In genomic region chr11:69966006-69966859, GRCm38 (mm10) we compare ENCODE assay signal across 8 mouse cellular contexts. TPM values are rescaled to one million over a fixed set of nuclear protein-coding genes. Genes with fewer than 3 reads are reported as not detected.
DNase-seq lines count a peak whose midpoint lies in the region; ATAC-seq and TF ChIP-seq lines count a peak whose summit lies in the region.

No protein-coding gene starts in this region.

- no peak for ATAC-seq in forebrain, embryonic 15.5 days (replicated peaks)
- ATAC-seq in lung, postnatal 0 days = peak; percentile 63

- H3K9me3 ChIP-seq in forebrain, embryonic 15.5 days = no peaks in the 10 kb centered on the region
- H3K9me3 ChIP-seq in lung, postnatal 0 days (ENCODE audit: low read length) = no peaks in the 10 kb centered on the region

- H3K27ac ChIP-seq in left cerebral cortex, adult 2 months = no peak overlapping the region
- no peak overlapping the region for H3K27ac ChIP-seq in forebrain, embryonic 15.5 days (replicated peaks)
- H3K27ac ChIP-seq in kidney, adult 2 months (ENCODE audit: insufficient read depth, low read depth, low read length) = peak overlapping the region; percentile 67; the same call in 1 of the 2 replicates
- H3K27ac ChIP-seq in lung, postnatal 0 days (ENCODE audit: low read length) = peak overlapping the region; percentile 87

- peak overlapping the region; percentile 36 for H3K4me2 ChIP-seq in forebrain, embryonic 15.5 days (replicated peaks)
- peak overlapping the region; percentile 64 for H3K4me2 ChIP-seq in lung, postnatal 0 days (replicated peaks; ENCODE audit: low read depth, low read length)

- peak overlapping the region; percentile 5; the same call in 1 of the 2 replicates for H3K9ac ChIP-seq in forebrain, embryonic 15.5 days (replicated peaks)
- H3K9ac ChIP-seq in lung, postnatal 0 days (replicated peaks; ENCODE audit: low read depth) = peak overlapping the region; percentile 50

- TF ChIP-seq EP300 in lung, postnatal 0 days (IDR thresholded peaks at IDR 0.05) = no peak

- H3K4me1 ChIP-seq in forebrain, embryonic 15.5 days = peaks cover 14% of the 10 kb centered on the region
- H3K4me1 ChIP-seq in kidney, adult 2 months (ENCODE audit: control insufficient read depth, insufficient read depth, low read length) = peaks cover 3% of the 10 kb centered on the region; the same call in 1 of the 2 replicates
- H3K4me1 ChIP-seq in lung, postnatal 0 days (ENCODE audit: insufficient read depth, low read depth, low read length) = no peaks in the 10 kb centered on the region

- peaks cover 57% of the 10 kb centered on the region for H3K27me3 ChIP-seq in forebrain, embryonic 15.5 days
- H3K27me3 ChIP-seq in kidney, adult 2 months (replicated peaks; ENCODE audit: control insufficient read depth, insufficient read depth, low read length) = peaks cover 1% of the 10 kb centered on the region; the same call in 1 of the 2 replicates
- H3K27me3 ChIP-seq in lung, postnatal 0 days (replicated peaks; ENCODE audit: insufficient read depth, low read length) = peaks cover 16% of the 10 kb centered on the region
- no peaks in the 10 kb centered on the region; the same call in 1 of the 2 replicates for H3K27me3 ChIP-seq in splenic B cell, adult 2 months (ENCODE audit: control insufficient read depth, insufficient read depth, low read length, poor library complexity, severe bottlenecking)

- intact Hi-C loops in left cerebral cortex, adult 2 months (cut with DNase I) = no loop called here
- intact Hi-C loops in left cerebral cortex, postnatal 25 days (cut with DNase I) = no loop called here

- TF ChIP-seq CTCF in left cerebral cortex, adult 2 months (IDR thresholded peaks at IDR 0.05) = no peak
- TF ChIP-seq CTCF in kidney, adult 2 months (conservative IDR thresholded peaks at IDR 0.05; ENCODE audit: insufficient read depth, insufficient read length, low read depth, low read length) = no peak
- TF ChIP-seq CTCF in lung, postnatal 0 days (IDR thresholded peaks at IDR 0.05) = no peak

- no peak for TF ChIP-seq POLR2A in kidney, adult 2 months (IDR thresholded peaks at IDR 0.05; ENCODE audit: low read depth, low read length)

- no peak for DNase-seq in left cerebral cortex, adult 2 months (ENCODE audit: extremely low spot score in 1 of 2, low spot score in 2 of 2)
- no peak for DNase-seq in left cerebral cortex, postnatal 25 days (ENCODE audit: low spot score in 2 of 2)
- DNase-seq in kidney, adult 2 months = peak; percentile 37
- DNase-seq in lung, postnatal 0 days (ENCODE audit: low spot score) = peak; percentile 77
- DNase-seq in splenic B cell, adult 2 months (ENCODE audit: low read depth, low spot score) = peak; percentile 32
- no peak for DNase-seq in right cerebral cortex, postnatal 36 days (ENCODE audit: low spot score in 2 of 2)
- no peak for DNase-seq in spleen, postnatal 14 days (ENCODE audit: low spot score in 2 of 2)

- peaks cover 28% of the 10 kb centered on the region for H3K36me3 ChIP-seq in forebrain, embryonic 15.5 days
- H3K36me3 ChIP-seq in kidney, adult 2 months (ENCODE audit: control insufficient read depth, insufficient read depth, low read length) = no peaks in the 10 kb centered on the region
- peaks cover 11% of the 10 kb centered on the region for H3K36me3 ChIP-seq in lung, postnatal 0 days (ENCODE audit: insufficient read depth, low read length)
- H3K36me3 ChIP-seq in splenic B cell, adult 2 months (ENCODE audit: control insufficient read depth, insufficient read depth, low read length, poor library complexity, severe bottlenecking) = no peaks in the 10 kb centered on the region; the same call in 1 of the 2 replicates

- H3K4me3 ChIP-seq in left cerebral cortex, adult 2 months = peak overlapping the region; percentile 16; the same call in 1 of the 2 replicates
- H3K4me3 ChIP-seq in forebrain, embryonic 15.5 days = peak overlapping the region; percentile 26
- peak overlapping the region; percentile 70 for H3K4me3 ChIP-seq in kidney, adult 2 months (ENCODE audit: insufficient read depth, low read depth, low read length)
- peak overlapping the region; percentile 49 for H3K4me3 ChIP-seq in lung, postnatal 0 days (ENCODE audit: low read depth, low read length)

- under 1% methylated on average over 59 of the region's 59 CpGs for WGBS in forebrain, embryonic 15.5 days
- 5% methylated on average over 59 of the region's 59 CpGs for WGBS in kidney, adult 2 months
- WGBS in lung, postnatal 0 days = 3% methylated on average over 58 of the region's 59 CpGs

RNA-seq across cellular contexts. Expression of gene Cldn7, which starts 1.7 kb away (rescaled TPM):
- not detected for total RNA-seq in left cerebral cortex, adult 2 months (2021)
- total RNA-seq in left cerebral cortex, postnatal 25 days (2021) = not detected
- polyA plus RNA-seq in forebrain, embryonic 15.5 days (2015; fragmentation: Nextera tagmentation; extraction: Ambion mirVana) = 0.28 and 0.56 TPM in 2 replicates
- polyA plus RNA-seq in kidney, adult 2 months (2012; rRNA removed) = 39.2 and 40.0 TPM in 2 replicates
- 212 and 230 TPM in 2 replicates for polyA plus RNA-seq in lung, postnatal 0 days (2015; fragmentation: Nextera tagmentation; extraction: Ambion mirVana)

RNA-seq across cellular contexts. Expression of gene Ctdnep1, which starts 14.7 kb away (rescaled TPM):
- total RNA-seq in left cerebral cortex, adult 2 months (2021) = 100 to 1,000 TPM; 116 to 124 TPM
- total RNA-seq in left cerebral cortex, postnatal 25 days (2021) = 100 to 1,000 TPM; 117 to 129 TPM
- polyA plus RNA-seq in forebrain, embryonic 15.5 days (2015; fragmentation: Nextera tagmentation; extraction: Ambion mirVana) = 18.4 and 20.8 TPM in 2 replicates
- 84.4 and 104 TPM in 2 replicates for polyA plus RNA-seq in kidney, adult 2 months (2012; rRNA removed)
- 23.7 and 24.7 TPM in 2 replicates for polyA plus RNA-seq in lung, postnatal 0 days (2015; fragmentation: Nextera tagmentation; extraction: Ambion mirVana)

RNA-seq across cellular contexts. Expression of gene Elp5, which starts 16.1 kb away (rescaled TPM):
- 10 to 100 TPM; 90.9 to 93.8 TPM for total RNA-seq in left cerebral cortex, adult 2 months (2021)
- total RNA-seq in left cerebral cortex, postnatal 25 days (2021) = 100 to 1,000 TPM; 106 to 109 TPM
- polyA plus RNA-seq in forebrain, embryonic 15.5 days (2015; fragmentation: Nextera tagmentation; extraction: Ambion mirVana) = 170 and 171 TPM in 2 replicates
- 66.3 and 68.4 TPM in 2 replicates for polyA plus RNA-seq in kidney, adult 2 months (2012; rRNA removed)
- 65.9 and 72.1 TPM in 2 replicates for polyA plus RNA-seq in lung, postnatal 0 days (2015; fragmentation: Nextera tagmentation; extraction: Ambion mirVana)

RNA-seq across cellular contexts. Expression of gene Slc2a4, which starts 18.2 kb away (rescaled TPM):
- 1 to 10 TPM; 2.3 to 4.1 TPM for total RNA-seq in left cerebral cortex, adult 2 months (2021)
- 1 to 10 TPM; 2.3 to 3.5 TPM for total RNA-seq in left cerebral cortex, postnatal 25 days (2021)
- polyA plus RNA-seq in forebrain, embryonic 15.5 days (2015; fragmentation: Nextera tagmentation; extraction: Ambion mirVana) = 6.4 and 7.5 TPM in 2 replicates
- 74.2 and 78.6 TPM in 2 replicates for polyA plus RNA-seq in kidney, adult 2 months (2012; rRNA removed)
- 3.7 and 4.3 TPM in 2 replicates for polyA plus RNA-seq in lung, postnatal 0 days (2015; fragmentation: Nextera tagmentation; extraction: Ambion mirVana)

RNA-seq across cellular contexts. Expression of gene Gabarap, which starts 24.7 kb away (rescaled TPM):
- 100 to 1,000 TPM; 209 to 215 TPM for total RNA-seq in left cerebral cortex, adult 2 months (2021)
- total RNA-seq in left cerebral cortex, postnatal 25 days (2021) = 100 to 1,000 TPM; 217 to 218 TPM
- 610 and 626 TPM in 2 replicates for polyA plus RNA-seq in forebrain, embryonic 15.5 days (2015; fragmentation: Nextera tagmentation; extraction: Ambion mirVana)
- 746 and 1,018 TPM in 2 replicates for polyA plus RNA-seq in kidney, adult 2 months (2012; rRNA removed)
- polyA plus RNA-seq in lung, postnatal 0 days (2015; fragmentation: Nextera tagmentation; extraction: Ambion mirVana) = 624 and 645 TPM in 2 replicates

Comparison
In these comparisons a context has a peak if more than half of its experiments do, and no peak if none do; other contexts are left out.
1. DNase-seq: peak in kidney, adult 2 months (single experiment), lung, postnatal 0 days (single experiment) and splenic B cell, adult 2 months (single experiment); none in left cerebral cortex, adult 2 months (0 of 2), left cerebral cortex, postnatal 25 days (0 of 2), right cerebral cortex, postnatal 36 days (0 of 2) and spleen, postnatal 14 days (0 of 2).
2. H3K27ac ChIP-seq: peak in kidney, adult 2 months (single experiment) and lung, postnatal 0 days (single experiment); none in left cerebral cortex, adult 2 months (single experiment) and forebrain, embryonic 15.5 days (single experiment).
3. H3K4me3 ChIP-seq: peak in every context shown above with its lines; median percentile 70 in kidney, adult 2 months; 49 in lung, postnatal 0 days; 26 in forebrain, embryonic 15.5 days; 16 in left cerebral cortex, adult 2 months.
4. RNA of gene Cldn7, which starts 1.7 kb away (polyA plus RNA-seq): 212 to 230 TPM in lung, postnatal 0 days and 39.2 to 40.0 TPM in kidney, adult 2 months; 0.28 to 0.56 TPM in forebrain, embryonic 15.5 days; every median in the first group is over 10 times any median in the second.